Mouse (Mus musculus) frontal cortex, postnatal 10 days (tissue): ENCODE measurements around the gene Hrc.
"Not testable (repeated sequence)": the region's sequence is repeated elsewhere in the genome, so short reads cannot be mapped to it uniquely, and the experiment has no call there.

ENCODE experiments used
- DNase-seq, 2 experiments: peaks; one replicate each; pipeline ENCODE4 v3.0.0; 2022; ENCODE audit warnings: low spot score in 2 of 2, mixed read lengths in 1 of 2

Hrc gene

GRCm38 (mm10) chr7:45333431-45333982 lies 1.6 kb upstream of the Hrc start, which contains the start of gene Trpm4:
Gene Trpm4 (minus strand): TSS chr7:45333780.
- DNase-seq, result peak; percentile 71 to 78

- DNase-seq, result no peak
Observed at GRCm38 (mm10) chr7:45334605-45335004, 485 bp upstream of the Hrc start.

GRCm38 (mm10) chr7:45336319-45336718 lies 1.2 kb downstream of the Hrc start:
- DNase-seq, result no peak

- no peak for DNase-seq
Observed at GRCm38 (mm10) chr7:45337469-45337868, 2.4 kb downstream of the Hrc start.

- DNase-seq, result no peak
Observed at GRCm38 (mm10) chr7:45338161-45338911, 3.2 kb downstream of the Hrc start.

GRCm38 (mm10) chr7:45339410-45340065 lies 4.4 kb downstream of the Hrc start:
- DNase-seq, result no peak

- DNase-seq, result no peak
Observed at GRCm38 (mm10) chr7:45340066-45340442, 5.0 kb downstream of the Hrc start.

- no peak for DNase-seq
Observed at GRCm38 (mm10) chr7:45340669-45341068, 5.6 kb downstream of the Hrc start.

GRCm38 (mm10) chr7:45341303-45341702 lies 6.2 kb downstream of the Hrc start:
- peak; percentile 66 to 78 for DNase-seq

GRCm38 (mm10) chr7:45342081-45342480 lies 7.0 kb downstream of the Hrc start:
- no peak for DNase-seq

- no peak for DNase-seq
Observed at GRCm38 (mm10) chr7:45343543-45343942, 8.5 kb downstream of the Hrc start.

GRCm38 (mm10) chr7:45346905-45347304 lies 11.8 kb downstream of the Hrc start:
- DNase-seq, result no peak

- no peak for DNase-seq
Observed at GRCm38 (mm10) chr7:45353041-45353440, 18.0 kb downstream of the Hrc start.

- DNase-seq, result no peak
Observed at GRCm38 (mm10) chr7:45355318-45356020, 20.4 kb downstream of the Hrc start.

GRCm38 (mm10) chr7:45356087-45356486 lies 21.0 kb downstream of the Hrc start:
- no peak for DNase-seq

- not testable (repeated sequence) for DNase-seq
Observed at GRCm38 (mm10) chr7:45359081-45359480, 24.0 kb downstream of the Hrc start.

- no peak for DNase-seq
Observed at GRCm38 (mm10) chr7:45360404-45361125, 25.5 kb downstream of the Hrc start.

GRCm38 (mm10) chr7:45361243-45361804 lies 26.2 kb downstream of the Hrc start:
- peak; percentile 84 to 86 for DNase-seq

- DNase-seq, result no peak
Observed at GRCm38 (mm10) chr7:45362801-45363200, 27.7 kb downstream of the Hrc start.

GRCm38 (mm10) chr7:45363983-45364382 lies 28.9 kb downstream of the Hrc start:
- no peak for DNase-seq
